Mouse (Mus musculus) heart, postnatal 0 days (tissue): Measurements from ENCODE around the gene Bmpr1b.

Experiments used
- CTCF ChIP-seq: IDR thresholded peaks from 2 replicates; pipeline ENCODE4 v1.5.1; 2016; ENCODE audit warnings: antibody characterized with exemption, control low read depth, low read depth
- EP300 ChIP-seq: IDR thresholded peaks from 2 replicates; pipeline ENCODE4 v1.6.1; 2016; ENCODE audit warnings: antibody characterized with exemption, low read depth

- TF ChIP-seq CTCF = no peak
- TF ChIP-seq EP300 = no peak
Measured at GRCm38 (mm10) chr3:142173996-142174395, 4.8 kb upstream of the Bmpr1b start.
